Mouse (Mus musculus) kidney, postnatal 0 days (tissue): ENCODE measurements around the gene Sf3b3. TPM values are rescaled to one million over a fixed set of nuclear protein-coding genes. Genes with fewer than 3 reads are reported as not detected.

ENCODE experiments used
- ATAC-seq: fragments of 200-750 bp; cut with Nextera tagmentation; replicated peaks from 2 replicates; pipeline ENCODE4 v1.8.0; 2017; ENCODE audit warnings: low read depth, moderate number of reproducible peaks, moderate TSS enrichment, moderate library complexity; ENCODE audit not compliant: low FRiP score
- DNase-seq: peaks from one replicate; pipeline ENCODE4 v3.0.0-alpha.2; 2016; ENCODE audit warnings: low spot score
- H3K27ac ChIP-seq: fragments of 300-500 bp; sonication (generic); 2 replicates; pipeline ENCODE4 v1.5.1; 2014; ENCODE audit warnings: mild to moderate bottlenecking
- H3K27me3 ChIP-seq: fragments of 300-500 bp; sonication (generic); 2 replicates; pipeline ENCODE4 v1.6.1; 2014; ENCODE audit warnings: low read length, mixed read lengths; ENCODE audit not compliant: insufficient read depth
- H3K36me3 ChIP-seq: fragments of 300-500 bp; sonication (generic); 2 replicates; pipeline ENCODE4 v1.6.1; 2014; ENCODE audit warnings: low read length, mixed read lengths; ENCODE audit not compliant: insufficient read depth
- H3K4me1 ChIP-seq: fragments of 300-500 bp; sonication (generic); replicated peaks from 2 replicates; pipeline ENCODE4 v1.6.1; 2014; ENCODE audit warnings: antibody characterized with exemption, low read length, mixed read lengths; ENCODE audit not compliant: insufficient read depth
- H3K4me2 ChIP-seq: fragments of 300-500 bp; sonication (generic); 2 replicates; pipeline ENCODE4 v1.6.1; 2014; ENCODE audit warnings: mild to moderate bottlenecking, low read length, moderate library complexity, mixed read lengths
- H3K4me3 ChIP-seq: fragments of 300-500 bp; sonication (generic); replicated peaks from 2 replicates; pipeline ENCODE4 v1.5.1; 2014; ENCODE audit warnings: low read depth, low read length
- H3K9ac ChIP-seq: fragments of 300-500 bp; sonication (generic); 2 replicates; pipeline ENCODE4 v1.6.1; 2014; ENCODE audit warnings: low read depth, low read length
- H3K9me3 ChIP-seq: fragments of 300-500 bp; sonication (generic); replicated peaks from 2 replicates; pipeline ENCODE4 v1.6.1; 2016; ENCODE audit warnings: low read length, inconsistent platforms, mixed read lengths
- CTCF ChIP-seq: IDR thresholded peaks from 2 replicates; pipeline ENCODE4 v1.5.1; 2016; ENCODE audit warnings: antibody characterized with exemption, low read depth, mild to moderate bottlenecking, moderate library complexity
- WGBS: fragments of 180-500 bp; shearing (Covaris S2); extraction: QIAGEN DNeasy Blood & Tissue Kit; methylation state at CpG from one replicate; pipeline ENCODE4 v1.1.7; 2014; 5-methylcytosine and 5-hydroxymethylcytosine counted together
- polyA plus RNA-seq: library from polyadenylated mRNA; unstranded; fragments of >200 nt; fragmentation: Nextera tagmentation; extraction: Ambion mirVana; gene quantifications from 2 replicates; pipeline ENCODE4 v1.2.1, GENCODE M21; 2015

The Sf3b3 gene
- polyA plus RNA-seq, 1 experiment from 2014 or later, result 80.1 TPM

DNA sequence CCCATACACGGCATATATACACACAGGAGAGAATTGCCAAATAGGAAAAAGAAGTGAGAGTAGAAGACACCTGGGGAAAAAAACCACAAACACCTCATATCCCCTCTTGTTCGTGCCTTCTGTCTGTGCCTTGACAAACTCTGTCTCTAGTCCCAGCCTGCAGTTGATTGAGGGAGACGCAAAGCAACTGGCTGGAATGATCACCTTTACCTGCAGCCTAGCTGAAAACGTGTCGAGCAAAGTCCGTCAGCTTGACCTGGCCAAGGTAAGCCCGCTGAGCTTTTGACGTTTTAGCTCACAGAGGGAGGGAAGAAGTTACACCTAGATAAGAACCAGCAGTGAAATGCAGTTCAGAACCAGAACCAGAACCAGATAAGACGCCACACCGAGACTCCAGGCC is 4.6 kb upstream of the Sf3b3 start:
- Histone ChIP-seq H3K4me2 (no peak overlapping the region), H3K4me1 (0 out of 2 replicates have a peak, but pooled peaks cover 6% of the 10 kb centered on the region), H3K4me3 (no peak overlapping the region), H3K9me3 (no peaks in the 10 kb centered on the region), H3K27ac (no peak overlapping the region), H3K9ac (no peak overlapping the region), H3K36me3 (peaks cover 45% of the 10 kb centered on the region), H3K27me3 (no peaks in the 10 kb centered on the region)
- WGBS, result 93% methylated on average over 10 of the region's 10 CpGs
- DNase-seq (no peak), ATAC-seq (no peak)
- no peak for TF ChIP-seq CTCF

DNA sequence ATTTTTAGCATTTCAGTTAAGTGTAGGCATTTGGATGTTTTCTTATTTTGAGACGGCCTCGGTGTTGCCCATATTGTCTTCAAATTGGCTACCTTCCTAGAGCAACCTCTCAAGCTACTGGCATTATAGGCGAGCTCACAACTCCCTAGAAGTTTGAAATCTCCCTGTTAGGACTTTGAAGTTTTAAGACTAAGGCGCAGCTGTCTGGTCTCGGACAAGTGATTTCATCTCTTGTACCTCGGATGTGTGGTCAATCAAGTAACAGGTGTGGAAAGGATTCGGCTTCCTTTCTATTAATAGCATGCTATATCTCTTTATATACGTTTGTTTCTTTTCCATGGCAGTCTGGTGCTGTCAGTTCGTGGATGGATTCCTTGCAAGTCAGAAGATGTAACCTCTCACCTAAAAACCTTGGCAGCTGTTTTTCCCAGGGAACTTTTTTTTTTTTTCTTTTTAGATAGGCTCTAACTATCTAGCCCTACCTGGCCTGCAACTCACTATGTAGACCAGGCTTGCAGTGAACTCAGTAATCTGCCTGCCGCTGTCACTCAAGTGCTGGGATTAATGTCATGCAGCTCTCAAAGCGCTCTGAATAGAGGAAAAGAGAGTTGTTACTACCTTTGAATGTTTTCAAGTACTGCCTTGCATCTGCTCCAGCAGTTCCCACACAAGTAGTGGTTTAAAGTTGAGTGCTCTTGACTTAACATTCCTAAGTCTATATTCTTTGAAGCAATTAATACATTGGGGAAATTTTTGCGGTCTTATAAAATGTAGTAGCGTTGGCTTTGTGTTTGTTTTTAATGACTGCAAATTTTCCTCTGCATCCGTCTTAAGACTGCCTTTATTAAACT is 1.3 kb upstream of the Sf3b3 start:
- 50% methylated on average over 14 of the region's 14 CpGs for WGBS
- Histone ChIP-seq H3K27ac (no peak overlapping the region), H3K36me3 (peaks cover 43% of the 10 kb centered on the region)

DNA sequence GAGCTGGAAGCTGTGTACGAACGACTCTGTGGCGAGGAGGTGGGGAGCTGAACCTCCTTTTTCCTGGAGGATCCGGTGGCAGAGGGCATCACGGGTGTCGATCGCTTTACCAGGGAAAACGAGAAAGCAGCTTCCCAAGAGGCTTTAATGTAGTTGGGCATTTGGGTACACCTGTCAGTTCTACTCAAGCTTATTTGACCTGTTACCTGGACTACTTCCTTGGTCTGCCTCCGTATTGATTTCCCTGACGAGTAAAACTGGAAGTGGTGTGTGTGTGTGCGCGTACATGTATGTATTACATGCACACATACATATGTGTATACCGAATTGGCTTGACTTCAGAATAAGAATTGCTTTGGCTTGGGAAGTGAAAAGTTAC is 573 bp upstream of the Sf3b3 start:
- H3K27me3 ChIP-seq, result no peaks in the 10 kb centered on the region
- H3K4me1 ChIP-seq, result 0 out of 2 replicates have a peak, but pooled peaks cover 6% of the 10 kb centered on the region
- peak overlapping the region; percentile 92 for H3K27ac ChIP-seq
- ATAC-seq (peak; percentile 18; the same call in 1 of the 2 replicates), DNase-seq (no peak)
- H3K9ac ChIP-seq, result peak overlapping the region; percentile 95
- H3K36me3 ChIP-seq, result peaks cover 45% of the 10 kb centered on the region
- no peaks in the 10 kb centered on the region for H3K9me3 ChIP-seq
- H3K4me2 ChIP-seq, result peak overlapping the region; percentile 81
- peak overlapping the region; percentile 75 for H3K4me3 ChIP-seq
- TF ChIP-seq CTCF, result no peak
- WGBS, result under 1% methylated on average over 13 of the region's 13 CpGs

More for the DNA sequence above, 1.3 kb upstream of the Sf3b3 start:
- ATAC-seq (no peak), DNase-seq (no peak)
- Histone ChIP-seq H3K9ac (peak overlapping the region; percentile 95), H3K4me3 (peak overlapping the region; percentile 75), H3K9me3 (no peaks in the 10 kb centered on the region), H3K4me2 (peak overlapping the region; percentile 81), H3K27me3 (no peaks in the 10 kb centered on the region), H3K4me1 (0 out of 2 replicates have a peak, but pooled peaks cover 6% of the 10 kb centered on the region)
- no peak for TF ChIP-seq CTCF

DNA sequence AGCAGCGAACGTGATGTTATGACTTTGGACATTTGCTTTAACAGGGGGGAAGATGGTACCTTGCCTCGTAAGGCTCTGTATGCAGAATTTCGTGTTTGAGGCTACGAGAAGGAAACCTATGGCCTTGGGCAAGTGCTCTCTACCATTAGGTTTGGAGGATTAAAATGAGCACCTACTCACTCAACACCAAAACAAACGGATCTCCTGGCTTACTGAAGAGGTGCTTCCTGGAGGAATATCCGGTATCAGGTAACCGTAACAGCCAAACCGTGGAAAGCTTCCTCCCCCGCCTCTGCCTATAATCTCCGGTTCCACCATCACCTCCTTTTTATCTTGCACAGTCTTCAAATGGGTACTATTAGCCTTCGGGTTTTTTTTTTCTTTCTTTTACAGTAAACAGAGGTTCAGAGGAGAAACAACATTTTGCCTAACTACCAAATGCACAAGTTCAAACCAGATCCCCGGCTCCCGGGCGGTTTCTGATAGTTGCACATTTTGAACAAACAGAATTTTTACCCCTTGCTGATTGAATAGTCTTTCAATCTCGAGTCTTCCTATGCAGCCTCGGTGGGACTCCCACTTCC is 674 bp downstream of the Sf3b3 start:
- H3K9ac ChIP-seq, result peak overlapping the region; percentile 95
- H3K27ac ChIP-seq, result peak overlapping the region; percentile 92
- H3K9me3 ChIP-seq, result no peaks in the 10 kb centered on the region
- ATAC-seq (no peak), DNase-seq (peak; percentile 76)
- TF ChIP-seq CTCF, result no peak
- WGBS, result under 1% methylated on average over 17 of the region's 17 CpGs
- peak overlapping the region; percentile 75 for H3K4me3 ChIP-seq
- H3K36me3 ChIP-seq, result peaks cover 42% of the 10 kb centered on the region
- H3K27me3 ChIP-seq, result no peaks in the 10 kb centered on the region
- H3K4me1 ChIP-seq, result 0 out of 2 replicates have a peak, but pooled peaks cover 6% of the 10 kb centered on the region
- H3K4me2 ChIP-seq, result peak overlapping the region; percentile 81

DNA sequence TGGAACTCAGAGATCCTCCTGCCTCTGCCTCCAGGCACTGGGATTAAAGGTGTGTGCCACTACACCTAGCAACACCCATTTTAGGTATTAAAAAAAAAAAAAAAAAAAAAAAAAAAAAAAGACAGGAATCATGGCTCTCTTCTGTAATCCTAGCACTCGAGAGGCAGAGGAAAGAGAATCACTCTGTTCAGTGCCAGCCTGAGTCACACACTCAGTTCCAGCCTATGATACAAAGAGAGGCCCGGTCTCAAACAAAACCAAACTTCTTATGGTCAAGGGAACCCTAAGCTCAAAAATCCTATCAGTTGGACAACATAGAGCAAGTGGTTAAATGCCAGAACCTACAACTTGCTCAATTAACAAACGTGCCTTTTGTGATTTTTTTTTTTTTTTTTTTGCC is 1.6 kb downstream of the Sf3b3 start:
- Histone ChIP-seq H3K27me3 (no peaks in the 10 kb centered on the region), H3K4me1 (0 out of 2 replicates have a peak, but pooled peaks cover 6% of the 10 kb centered on the region), H3K36me3 (peaks cover 44% of the 10 kb centered on the region), H3K4me3 (no peak overlapping the region), H3K27ac (no peak overlapping the region), H3K9me3 (no peaks in the 10 kb centered on the region), H3K9ac (no peak overlapping the region), H3K4me2 (peak overlapping the region; percentile 81)
- no peak for TF ChIP-seq CTCF
- WGBS, result 63% methylated on average over 3 of the region's 3 CpGs
- DNase-seq, result no peak
- ATAC-seq, result no peak

DNA sequence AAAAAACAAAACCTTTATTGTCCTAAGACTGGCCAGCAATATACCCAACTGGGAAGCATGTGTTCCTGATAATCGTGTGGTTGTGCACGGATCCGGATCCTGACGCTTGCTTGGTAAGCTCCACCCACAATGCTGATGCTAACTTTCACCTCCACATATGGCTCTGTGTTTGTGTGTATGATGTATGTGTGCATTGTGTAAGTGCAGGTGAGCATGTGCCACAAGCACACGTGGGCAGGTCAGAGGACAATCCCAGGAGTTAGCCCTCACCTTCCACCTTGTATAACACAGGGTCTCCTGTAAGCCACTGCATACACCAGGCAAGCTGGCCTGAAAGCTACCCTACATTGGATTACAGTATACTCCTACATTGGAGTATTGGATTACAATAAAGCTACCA is 3.4 kb downstream of the Sf3b3 start:
- Histone ChIP-seq H3K9ac (no peak overlapping the region), H3K27me3 (no peaks in the 10 kb centered on the region), H3K27ac (no peak overlapping the region), H3K9me3 (no peaks in the 10 kb centered on the region), H3K36me3 (peaks cover 52% of the 10 kb centered on the region), H3K4me2 (no peak overlapping the region), H3K4me3 (no peak overlapping the region), H3K4me1 (0 out of 2 replicates have a peak, but pooled peaks cover 6% of the 10 kb centered on the region)
- DNase-seq, result no peak
- no peak for TF ChIP-seq CTCF
- 81% methylated on average over 5 of the region's 5 CpGs for WGBS
- no peak for ATAC-seq
